Mouse (Mus musculus) right cerebral cortex, adult 2 months (tissue): ENCODE measurements around the gene Ccne1.

Source experiments
- DNase-seq, 2 experiments: peaks; one replicate each; pipeline ENCODE4 v3.0.0; 2021 to 2022; ENCODE audit warnings: low spot score in 2 of 2

Gene Ccne1

DNA sequence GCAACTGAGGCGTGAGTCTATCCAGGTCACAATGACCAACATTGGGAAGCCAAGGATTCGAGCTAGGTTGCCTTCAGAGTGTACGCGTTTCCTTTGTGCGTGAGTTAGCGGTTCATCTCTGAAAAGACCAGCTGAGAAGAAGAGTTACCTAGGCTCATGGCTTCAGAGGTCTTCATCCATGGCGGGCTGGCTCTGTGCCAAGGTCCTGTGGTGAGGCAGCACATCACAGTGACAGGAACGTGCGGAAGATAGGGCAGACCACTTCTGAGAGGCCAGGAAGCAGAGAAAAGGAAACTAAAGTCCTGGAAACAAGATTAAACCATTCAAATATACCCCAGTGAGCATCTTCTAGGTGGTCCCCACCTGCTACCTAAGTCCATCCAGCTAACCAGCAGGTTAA, 53.1 kb downstream of the Ccne1 start:
- no peak for DNase-seq
